Mouse (Mus musculus) urinary bladder, postnatal 14 days (tissue): ENCODE measurements around the gene G6pc.
"Not testable (repeated sequence)": the region's sequence is repeated elsewhere in the genome, so short reads cannot be mapped to it uniquely, and the experiment has no call there.

Experiments used
- DNase-seq: peaks from one replicate; pipeline ENCODE4 v3.0.0; 2021; ENCODE audit warnings: low spot score

G6pc gene

DNA sequence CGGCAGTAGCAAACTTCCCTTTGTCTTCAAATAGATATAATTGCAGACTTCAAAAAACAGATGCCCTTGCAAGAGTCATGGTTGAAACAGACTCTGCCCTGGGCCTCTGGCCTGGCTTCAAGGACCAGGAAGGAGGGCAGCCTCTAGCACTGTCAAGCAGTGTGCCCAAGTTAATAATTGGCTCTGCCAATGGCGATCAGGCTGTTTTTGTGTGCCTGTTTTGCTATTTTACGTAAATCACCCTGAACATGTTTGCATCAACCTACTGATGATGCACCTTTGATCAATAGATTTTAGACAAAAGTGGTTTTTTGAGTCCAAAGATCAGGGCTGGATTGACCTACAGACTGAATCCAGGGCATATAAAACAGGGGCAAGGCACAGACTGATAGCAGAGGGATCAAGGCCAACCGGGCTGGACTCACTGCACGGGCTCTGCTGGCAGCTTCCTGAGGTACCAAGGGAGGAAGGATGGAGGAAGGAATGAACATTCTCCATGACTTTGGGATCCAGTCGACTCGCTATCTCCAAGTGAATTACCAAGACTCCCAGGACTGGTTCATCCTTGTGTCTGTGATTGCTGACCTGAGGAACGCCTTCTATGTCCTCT lies at the start of gene G6pc:
Gene G6pc (plus strand): TSS at position 236 of the 610 bp plus-strand sequence.
- DNase-seq: no peak

DNA sequence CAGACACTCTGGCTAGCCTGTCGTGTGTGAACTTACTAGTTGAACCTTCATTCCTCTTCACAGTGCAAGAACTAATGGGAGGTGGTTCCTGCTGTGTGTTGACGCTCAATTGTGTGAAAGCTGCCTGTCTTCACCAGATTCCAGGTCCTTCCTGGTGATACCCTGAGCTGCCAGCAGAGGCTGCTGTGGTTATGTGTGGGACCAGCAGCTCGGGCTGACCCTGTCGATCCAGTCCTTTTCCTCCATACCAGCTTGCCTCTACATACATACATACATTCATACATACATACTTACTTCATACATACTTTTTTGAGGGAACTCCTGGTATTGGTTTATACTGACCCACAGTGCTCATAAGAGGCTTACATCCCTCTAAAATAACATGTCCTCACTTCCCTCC lies 43.8 kb upstream of the G6pc start:
- DNase-seq: peak; percentile 77

DNA sequence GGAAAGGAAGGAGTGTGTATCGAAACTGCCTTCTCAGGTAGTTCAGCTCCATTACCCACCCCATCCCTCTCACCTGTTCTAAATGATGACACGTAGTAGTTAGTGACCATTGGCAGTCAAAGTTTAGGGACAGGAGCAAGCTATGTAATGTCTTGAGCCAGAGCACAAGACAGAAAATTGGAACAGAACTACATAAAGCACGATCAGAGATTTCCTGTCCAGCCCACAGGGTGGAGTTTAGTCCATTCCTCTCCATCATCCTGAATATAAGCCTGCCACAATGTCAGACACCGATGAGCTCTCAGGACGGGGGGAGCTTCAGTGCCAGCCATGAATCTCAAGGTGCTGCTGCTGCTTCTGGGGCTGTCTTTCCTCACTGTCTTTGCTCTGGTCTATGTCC lies 42.6 kb upstream of the G6pc start, which contains the start of gene Aoc2:
Gene Aoc2 (plus strand): TSS at position 301 of the 400 bp plus-strand sequence.
- no peak for DNase-seq

DNA sequence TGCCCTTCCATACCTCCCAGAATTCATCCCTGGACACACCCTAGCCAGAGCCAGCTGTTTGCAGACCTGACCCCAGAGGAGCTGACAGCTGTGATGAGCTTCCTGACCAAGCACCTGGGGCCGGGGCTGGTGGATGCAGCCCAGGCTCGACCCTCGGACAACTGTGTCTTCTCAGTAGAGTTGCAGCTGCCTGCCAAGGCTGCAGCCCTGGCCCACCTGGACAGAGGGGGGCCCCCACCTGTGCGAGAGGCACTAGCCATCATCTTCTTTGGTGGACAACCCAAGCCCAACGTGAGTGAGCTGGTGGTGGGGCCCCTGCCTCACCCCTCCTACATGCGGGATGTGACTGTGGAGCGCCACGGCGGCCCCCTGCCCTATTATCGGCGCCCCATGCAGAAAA lies 42.2 kb upstream of the G6pc start:
- not testable (repeated sequence) for DNase-seq

DNA sequence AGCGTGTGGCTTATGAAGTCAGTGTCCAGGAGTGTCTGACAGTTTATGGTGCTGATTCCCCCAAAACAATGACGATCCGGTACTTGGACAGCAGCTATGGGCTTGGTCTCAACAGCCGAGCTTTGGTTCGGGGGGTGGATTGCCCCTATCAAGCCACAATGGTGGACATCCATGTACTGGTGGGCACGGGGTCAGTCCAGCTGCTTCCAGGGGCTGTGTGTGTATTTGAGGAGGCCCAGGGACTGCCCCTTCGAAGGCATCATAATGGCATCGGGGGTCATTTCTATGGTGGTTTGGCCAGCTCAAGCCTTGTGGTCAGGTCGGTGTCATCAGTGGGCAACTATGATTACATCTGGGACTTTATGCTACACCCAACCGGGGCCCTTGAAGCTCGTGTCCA lies 41.2 kb upstream of the G6pc start:
- DNase-seq: no peak

DNA sequence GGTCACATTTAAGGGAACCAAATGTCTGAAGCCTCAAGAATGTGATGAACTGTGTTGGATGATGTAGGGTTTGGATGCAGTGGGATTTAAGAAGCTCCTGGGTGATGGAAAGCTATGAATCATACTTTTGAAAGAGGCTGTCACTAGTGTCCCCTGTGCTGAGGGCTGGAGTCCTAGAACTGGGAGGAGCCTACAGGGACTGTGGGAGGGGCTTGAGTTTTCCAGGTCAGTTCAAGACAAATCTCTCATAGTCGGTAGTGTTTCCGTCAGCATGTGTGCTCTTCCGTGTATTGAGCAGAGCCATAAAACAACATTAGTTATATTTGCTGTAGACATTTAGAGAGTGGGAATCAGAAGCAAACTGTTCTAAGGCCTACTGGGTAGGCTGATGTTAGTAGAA lies 40.0 kb upstream of the G6pc start:
- DNase-seq: no peak

DNA sequence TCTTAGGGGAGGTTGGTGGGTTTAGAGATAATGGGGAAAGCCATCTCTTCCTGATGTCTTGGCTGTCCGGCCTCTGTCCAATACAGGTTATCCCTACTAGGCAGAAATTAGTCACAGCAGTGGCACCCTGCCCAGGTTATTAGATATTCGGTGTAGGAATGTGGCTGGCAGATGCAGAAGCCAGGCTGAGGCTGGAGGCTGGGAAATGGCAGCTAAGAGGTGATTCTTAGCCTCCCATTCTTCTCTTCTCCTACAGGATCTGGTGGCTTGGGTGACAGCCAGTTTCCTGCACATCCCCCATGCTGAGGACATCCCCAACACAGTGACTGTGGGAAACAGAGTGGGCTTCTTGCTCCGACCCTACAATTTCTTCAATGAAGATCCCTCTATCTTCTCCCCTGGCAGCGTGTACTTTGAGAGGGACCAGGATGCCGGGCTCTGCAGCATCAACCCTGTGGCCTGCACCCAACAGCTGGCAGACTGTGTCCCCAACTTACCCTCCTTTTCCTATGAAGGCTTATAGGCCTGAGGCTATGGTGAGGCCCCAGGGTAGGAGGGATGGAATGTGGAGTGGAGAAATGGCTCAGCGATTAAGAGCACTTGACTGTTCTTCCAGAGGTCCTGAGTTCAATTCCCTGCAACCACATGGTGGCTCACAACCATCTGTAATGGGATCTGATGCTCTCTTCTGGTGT lies 38.3 kb upstream of the G6pc start:
- peak; percentile 65 for DNase-seq

DNA sequence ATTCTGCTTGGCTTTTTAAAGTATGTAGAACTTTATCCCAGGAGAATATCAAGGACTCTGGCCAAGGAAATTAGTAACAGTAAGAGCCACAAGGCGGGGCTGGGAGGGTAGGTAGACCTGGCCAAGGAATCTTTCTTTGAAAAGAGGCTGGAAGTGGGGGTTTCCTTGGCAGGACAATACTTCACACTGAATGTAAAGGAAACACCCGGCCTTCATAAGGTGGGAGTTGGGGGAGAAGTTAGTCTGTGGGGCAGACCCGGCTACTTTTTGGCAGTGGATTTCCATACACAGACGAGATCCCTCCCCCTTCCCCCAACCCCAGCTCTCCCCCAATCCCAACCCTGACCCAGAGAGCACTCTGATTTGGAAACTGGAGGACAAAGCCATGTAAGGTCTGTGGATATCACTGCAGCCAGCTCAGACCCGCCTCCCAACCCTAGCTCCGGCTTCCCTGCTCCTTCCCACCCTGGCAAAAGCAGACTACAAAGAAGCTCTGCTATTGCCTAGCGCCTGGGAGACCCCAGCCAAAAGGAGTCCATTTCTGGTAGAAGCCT lies 36.9 kb upstream of the G6pc start, which contains the start of gene Aoc3:
Gene Aoc3 (plus strand): TSS at position 235 of the 554 bp plus-strand sequence.
- DNase-seq: peak; percentile 38

DNA sequence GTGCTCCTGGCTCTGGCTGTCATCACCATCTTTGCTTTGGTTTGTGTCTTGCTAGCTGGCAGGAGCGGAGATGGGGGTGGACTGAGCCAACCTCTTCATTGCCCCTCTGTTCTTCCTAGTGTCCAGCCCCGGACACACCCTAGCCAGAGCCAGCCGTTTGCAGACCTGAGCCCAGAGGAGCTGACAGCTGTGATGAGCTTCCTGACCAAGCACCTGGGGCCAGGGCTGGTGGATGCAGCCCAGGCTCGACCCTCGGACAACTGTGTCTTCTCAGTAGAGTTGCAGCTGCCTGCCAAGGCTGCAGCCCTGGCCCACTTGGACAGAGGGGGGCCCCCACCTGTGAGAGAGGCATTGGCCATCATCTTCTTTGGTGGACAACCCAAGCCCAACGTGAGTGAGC lies 36.4 kb upstream of the G6pc start:
- not testable (repeated sequence) for DNase-seq

DNA sequence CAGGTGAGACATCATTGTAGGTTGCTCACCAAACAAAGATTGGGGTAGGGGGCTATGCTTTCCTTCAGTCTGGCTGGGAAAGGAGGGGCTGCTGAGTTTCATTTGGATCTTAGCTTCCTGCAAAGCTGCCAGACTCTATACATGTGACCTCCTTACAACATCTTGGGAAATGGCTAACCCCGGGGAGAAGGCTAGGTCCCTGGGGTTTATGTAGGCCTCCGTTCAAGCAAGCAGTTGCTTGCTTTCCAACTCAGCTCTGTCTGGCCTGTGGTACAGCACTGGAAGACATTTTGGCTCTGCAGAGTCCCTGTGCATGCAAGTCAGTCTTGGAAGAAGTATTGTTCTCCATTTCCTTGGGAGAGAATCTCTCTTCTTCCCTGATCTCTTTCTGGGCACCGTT lies 34.8 kb upstream of the G6pc start:
- DNase-seq: no peak

DNA sequence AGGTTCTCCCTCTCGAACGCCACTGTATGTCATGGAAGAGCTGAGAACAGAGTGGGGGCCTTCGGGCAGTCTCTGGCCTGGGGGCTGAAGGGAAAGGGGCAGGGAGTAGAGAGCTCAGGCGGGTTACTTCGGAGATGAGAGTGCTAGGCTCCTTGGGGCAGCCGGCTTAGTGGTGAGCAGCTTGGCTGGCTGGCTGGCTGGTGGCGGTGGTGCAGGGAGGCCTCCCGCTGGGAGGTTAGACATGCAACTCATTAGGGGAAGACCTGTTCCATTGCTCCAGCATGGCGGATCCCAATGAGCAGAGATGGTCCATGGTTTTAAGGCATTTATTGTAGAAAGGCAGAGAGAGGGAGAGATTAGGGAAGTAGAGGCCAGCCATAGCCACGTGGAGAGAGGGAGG lies 33.3 kb upstream of the G6pc start:
- no peak for DNase-seq

DNA sequence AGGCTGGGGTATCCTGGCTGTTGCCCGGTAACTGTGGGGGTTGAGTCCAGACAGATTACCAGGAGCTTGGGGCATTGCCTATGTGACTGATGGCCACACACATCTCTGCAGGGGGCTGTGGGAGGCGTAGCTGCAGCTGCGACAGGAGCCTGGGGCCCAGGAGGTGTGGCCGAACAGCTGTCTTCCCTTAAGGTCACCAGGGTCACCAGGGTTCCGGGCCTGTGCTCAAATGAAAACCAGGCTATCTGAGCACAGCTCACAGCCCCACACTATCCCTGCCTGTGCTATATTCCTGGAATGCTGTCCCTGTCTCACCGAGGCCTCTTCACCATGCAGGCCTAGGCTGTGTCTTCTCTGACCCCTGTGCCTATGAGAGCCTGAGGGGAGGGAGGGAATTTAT lies 32.8 kb upstream of the G6pc start:
- DNase-seq: no peak

DNA sequence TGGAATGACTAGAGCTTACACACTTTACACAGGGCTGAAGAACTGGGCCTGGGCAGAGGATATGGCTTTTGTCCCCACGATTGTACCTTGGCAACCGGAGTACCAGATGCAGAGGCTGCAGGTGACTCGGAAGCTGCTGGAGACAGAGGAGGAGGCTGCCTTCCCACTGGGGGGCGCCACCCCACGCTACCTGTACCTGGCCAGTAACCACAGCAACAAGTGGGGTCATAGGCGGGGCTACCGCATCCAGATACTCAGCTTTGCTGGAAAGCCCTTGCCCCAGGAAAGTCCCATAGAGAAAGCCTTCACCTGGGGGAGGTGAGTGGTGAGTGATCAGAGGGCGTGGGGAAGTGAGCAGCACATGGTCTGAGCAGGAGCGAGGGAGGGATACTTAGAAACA lies 31.7 kb upstream of the G6pc start:
- no peak for DNase-seq

DNA sequence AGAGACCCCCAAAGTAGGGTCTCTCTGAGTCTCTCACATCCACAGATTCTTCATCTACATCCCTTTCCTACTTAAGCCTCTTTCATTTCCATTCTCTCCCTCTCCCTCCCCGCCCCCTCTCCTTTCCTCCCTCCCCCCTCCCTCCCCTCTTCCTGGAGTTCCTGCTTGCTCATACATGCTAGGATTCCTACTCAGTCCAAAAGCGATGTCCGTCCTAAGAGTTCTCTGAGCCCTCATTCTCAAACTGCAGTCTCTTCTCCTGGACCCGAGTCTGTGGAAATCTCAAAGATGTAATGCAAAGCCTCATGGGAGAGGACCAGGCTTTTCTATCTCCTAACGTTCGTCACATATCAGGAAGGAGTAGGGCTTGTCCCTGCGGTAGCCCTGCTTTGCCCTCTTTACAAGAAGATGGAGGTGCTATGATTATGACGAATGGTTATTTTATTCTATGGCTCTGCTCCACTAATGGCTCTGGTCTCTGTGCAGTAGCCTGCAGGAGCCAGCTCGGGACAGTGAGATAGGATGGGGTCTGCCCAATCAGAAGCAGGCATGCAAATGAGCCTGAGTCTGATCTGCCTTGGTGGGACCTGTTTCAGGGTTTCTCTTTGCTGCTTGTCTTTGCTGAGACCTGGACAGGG lies 29.1 kb upstream of the G6pc start:
- no peak for DNase-seq

DNA sequence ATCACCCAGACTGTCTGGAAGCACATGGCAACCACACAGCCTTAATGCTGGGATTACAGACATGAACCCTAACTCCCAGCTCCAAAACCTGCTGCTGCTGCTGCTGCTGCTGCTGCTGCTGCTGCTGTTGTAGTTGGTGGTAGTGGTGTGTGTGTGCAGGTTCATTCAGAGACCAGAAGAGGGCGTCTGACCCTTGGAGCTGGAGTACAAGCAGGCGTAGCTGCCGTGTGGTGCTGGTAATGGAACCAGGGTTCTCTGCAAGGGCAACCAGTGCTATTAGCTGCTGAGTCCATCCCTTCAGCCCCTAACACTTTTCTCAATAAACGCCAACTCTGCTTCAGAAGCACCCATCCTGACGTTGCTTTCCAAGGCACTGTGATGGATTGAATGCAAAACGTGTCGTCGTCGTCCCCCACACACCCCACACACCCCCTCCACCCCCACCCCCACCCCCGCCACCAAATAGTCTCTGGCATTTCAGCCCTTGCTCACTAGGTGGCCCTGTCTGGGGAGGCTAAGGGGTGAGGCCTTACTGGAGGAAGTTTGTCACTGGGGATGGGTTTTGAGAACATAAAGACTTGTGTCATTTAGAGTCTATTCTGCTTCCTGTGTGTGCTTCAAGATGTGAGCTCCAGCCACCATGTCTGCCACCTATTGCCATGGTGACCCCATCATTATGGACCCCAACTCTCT lies 20.1 kb upstream of the G6pc start:
- DNase-seq: no peak

DNA sequence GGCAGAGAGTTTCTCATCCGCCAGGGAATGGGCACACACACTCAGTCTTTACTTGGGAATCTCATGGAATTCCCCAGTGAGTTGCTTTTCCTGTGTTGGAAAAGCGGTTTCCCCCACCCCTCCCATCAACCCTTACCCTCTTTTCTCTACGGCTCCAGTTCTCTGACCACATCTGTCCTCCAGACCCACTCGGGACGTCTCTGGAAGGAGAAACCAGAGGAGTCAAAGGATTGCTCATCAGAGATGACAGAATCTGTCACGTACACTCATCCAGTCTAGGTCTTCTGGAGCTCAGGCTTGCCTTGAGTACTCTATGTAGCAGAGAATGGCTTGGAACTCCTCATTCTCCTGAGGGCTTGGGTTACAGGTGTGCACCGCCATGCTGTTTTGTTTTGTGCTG lies 18.6 kb upstream of the G6pc start:
- DNase-seq: no peak

DNA sequence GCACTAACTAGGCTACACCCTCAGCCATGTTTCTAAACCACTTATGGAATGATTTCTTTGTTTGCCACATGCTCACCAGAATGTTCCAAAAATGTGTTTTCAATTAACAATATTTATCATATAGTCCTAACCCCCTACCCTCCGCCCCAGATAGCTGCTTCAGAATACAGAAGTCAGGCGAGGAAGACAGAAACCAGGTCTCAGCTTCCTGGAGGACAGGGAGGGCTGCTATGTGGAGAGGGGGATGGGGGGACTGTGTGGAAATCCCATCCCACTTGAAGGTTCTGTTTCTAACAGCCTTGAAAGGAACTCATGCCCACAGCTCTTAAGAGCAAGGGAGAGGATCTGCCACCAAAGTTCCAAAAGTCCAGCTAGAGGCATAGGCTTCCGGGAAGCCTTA lies 18.1 kb upstream of the G6pc start:
- DNase-seq: no peak

DNA sequence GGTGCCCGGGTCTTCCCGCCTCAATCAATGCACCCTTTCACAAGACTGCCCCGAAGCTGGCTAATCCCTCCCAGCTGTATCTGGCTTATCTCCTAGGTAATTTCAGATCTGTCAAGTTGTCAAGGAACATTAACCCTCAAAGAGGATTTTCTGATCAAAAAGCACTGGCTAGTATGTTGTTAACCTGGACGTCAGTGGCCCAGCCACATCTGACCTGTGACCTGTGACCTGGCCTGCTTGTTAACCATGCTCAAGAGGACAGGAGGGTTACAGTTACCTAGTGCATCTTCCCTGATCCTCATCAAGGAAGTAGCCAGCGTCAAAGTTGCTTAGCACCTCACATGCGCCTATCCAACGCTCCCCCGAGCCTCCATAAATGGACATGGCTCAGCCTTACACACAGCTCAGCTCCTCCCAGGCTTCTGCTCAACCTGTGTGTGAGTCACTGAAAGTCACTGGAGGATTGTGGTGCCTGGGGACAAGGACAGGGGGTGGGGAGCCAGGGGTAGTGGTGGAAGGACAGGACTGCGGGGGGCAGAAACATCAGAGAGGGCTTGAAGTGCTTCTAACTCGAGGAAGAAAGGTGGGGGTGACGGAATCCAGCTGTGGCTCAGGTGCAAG lies 16.2 kb upstream of the G6pc start:
- no peak for DNase-seq

DNA sequence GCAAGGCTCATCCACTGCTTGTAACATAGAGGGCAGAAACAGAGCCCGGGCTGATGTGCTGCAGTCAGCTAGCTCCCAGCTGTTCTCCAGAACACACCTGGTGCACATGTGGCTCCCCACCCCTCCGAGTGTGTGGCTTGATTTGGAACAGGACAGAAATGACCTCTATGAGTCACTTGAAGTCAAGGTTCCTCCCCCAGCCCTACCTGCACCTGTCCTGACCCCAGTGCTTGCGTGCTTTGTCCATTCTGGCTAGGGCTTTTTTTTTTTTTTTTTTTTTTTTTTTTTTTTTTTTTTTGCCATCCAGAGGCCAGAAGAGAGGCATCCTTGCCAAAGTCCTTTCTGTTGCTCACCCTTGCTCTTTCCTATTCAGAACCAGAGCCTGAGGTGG lies 15.6 kb upstream of the G6pc start:
- DNase-seq: no peak

DNA sequence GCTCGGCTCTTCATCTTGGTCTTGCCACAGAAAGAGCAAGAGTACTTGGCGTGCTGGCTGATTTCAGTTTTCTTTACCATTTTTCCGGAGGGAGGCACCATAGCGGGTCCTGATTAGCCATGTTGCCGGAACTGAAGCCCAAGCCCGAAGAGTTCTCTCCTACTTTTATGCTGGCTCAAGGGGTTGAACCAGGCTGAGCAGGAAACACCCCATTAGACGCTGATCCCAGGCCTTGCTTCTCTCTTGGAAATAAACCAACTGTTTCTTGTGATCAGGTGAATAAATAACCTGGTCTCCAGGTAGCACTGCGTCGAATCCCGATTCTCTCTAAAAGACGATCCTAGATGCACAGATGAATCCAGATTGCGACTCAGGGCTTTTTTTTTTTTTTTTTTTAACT lies 13.9 kb upstream of the G6pc start:
- no peak for DNase-seq

DNA sequence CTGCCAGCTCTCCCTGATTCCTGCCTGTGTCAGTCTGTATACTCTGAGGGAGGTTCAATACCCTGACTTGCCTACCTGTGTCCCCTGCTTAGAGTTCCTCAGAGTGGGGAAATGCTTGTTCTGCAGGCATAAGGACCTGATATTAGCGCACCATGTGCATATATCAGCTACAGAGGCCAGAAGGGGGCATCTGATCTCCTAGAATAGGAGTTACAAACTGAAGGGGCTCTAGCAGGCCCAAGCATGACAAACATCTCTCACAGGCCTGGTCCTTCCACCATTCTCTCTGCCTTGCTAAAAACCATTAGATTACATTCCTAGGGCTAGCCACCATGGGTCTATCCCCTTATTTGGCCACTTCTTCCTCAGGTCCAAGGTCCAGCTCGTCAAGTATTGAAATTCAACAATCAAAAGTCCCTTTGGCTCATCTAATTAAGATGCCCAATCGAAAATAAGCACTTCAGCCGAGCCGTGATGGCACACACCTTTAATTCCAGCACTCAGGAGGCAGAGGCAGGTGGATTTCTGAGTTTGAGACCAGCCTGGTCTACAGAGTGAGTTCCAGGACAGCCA lies 12.8 kb upstream of the G6pc start:
- DNase-seq: no peak

DNA sequence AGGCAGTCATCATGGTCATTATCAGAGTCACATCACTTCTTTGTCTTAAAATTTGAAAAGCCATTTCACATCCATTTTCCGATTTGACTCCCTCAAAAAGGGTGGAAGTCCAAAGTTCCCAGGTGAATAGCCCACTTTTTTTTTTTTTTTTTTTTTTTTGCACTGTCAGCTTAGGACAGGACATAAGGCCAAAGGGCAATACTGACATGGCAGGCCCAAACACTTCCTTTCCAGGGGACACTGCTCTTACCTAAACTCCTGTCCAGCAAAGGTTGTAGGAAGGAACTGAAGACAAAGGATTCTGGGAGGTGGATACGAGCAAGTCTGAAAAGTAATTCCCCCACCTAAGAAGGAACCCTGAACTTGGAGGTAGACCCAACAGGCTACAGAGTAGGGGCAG lies 11.4 kb upstream of the G6pc start:
- no peak for DNase-seq
